Mouse (Mus musculus) thymus, adult 2 months (tissue): ENCODE data around the gene Aspn.

Source experiments
- CTCF ChIP-seq: fragments of 200-500 bp; IDR thresholded peaks from 2 replicates; pipeline ENCODE4 v1.5.1; 2012; ENCODE audit warnings: mild to moderate bottlenecking, control low read depth, low read length, moderate library complexity, borderline replicate concordance; ENCODE audit not compliant: control insufficient read depth, poor library complexity, insufficient read depth; ENCODE audit errors: extremely low read depth
- POLR2A ChIP-seq: fragments of 200-500 bp; IDR thresholded peaks from 2 replicates; pipeline ENCODE4 v1.6.1; 2012; ENCODE audit warnings: mild to moderate bottlenecking, low read length, control low read depth, moderate library complexity; ENCODE audit not compliant: control insufficient read depth, poor library complexity, insufficient read depth; ENCODE audit errors: extremely low read depth

GRCm38 (mm10) chr13:49556203-49556602 lies 12.0 kb downstream of the Aspn start:
- TF ChIP-seq POLR2A (no peak), CTCF (no peak)
